Mouse (Mus musculus) megakaryocyte-erythroid progenitor cell, adult 5 weeks (primary cell): Measurements from ENCODE around the gene Usp7. TPM values are rescaled to one million over a fixed set of nuclear protein-coding genes. Genes with fewer than 3 reads are reported as not detected.

Experiments
- polyA plus RNA-seq: library from polyadenylated mRNA; stranded (reverse); fragments of >175 nt; gene quantifications from 2 replicates; pipeline ENCODE4 v1.2.3, GENCODE M21; 2012

The Usp7 gene
- polyA plus RNA-seq, result 22.1 and 29.4 TPM in 2 replicates

DNA sequence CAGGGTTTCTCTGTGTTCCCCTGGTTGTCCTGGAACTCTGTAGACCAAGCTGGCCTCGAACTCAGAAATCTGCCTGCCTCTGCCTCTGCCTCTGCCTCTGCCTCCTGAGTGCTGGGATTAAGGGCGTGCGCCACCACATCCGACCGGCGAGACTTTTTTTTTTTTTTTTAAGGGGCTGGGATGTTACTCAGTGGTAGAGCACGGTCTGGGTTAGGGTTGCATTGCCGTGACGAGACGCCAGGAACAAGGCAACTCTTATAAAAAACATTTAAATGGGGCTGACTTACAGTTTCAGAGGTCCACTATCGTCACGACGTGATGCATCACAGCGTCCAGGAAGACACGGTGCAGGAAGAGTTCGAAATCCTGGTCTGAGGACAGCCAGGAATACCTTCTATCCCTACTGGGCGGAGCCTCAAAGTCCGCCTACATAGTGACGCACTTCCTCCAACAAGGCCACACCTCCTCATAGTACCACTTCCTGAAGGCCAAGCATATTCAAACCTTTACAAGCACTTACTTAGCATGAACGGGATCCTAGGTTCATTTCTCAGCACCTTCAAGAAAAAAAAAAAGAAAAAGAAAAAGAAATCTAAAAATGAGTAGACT lies at the start of gene Usp7:
Usp7 (minus strand) TSS at position 360 of the 609 bp plus-strand sequence.

GRCm38 (mm10) chr16:8829564-8830359 lies 37.7 kb upstream of the Usp7 start, which contains the start of gene 1810013L24Rik:
Gene 1810013L24Rik, plus strand, starts transcription at chr16:8830100.

GRCm38 (mm10) chr16:8680470-8680869 lies 111.6 kb downstream of the Usp7 start, which contains the start of gene Gm5767:
Gene Gm5767, plus strand, starts transcription at chr16:8680770.

GRCm38 (mm10) chr16:8671551-8672349 lies 120.4 kb downstream of the Usp7 start, which contains the start of gene Carhsp1:
Gene Carhsp1, minus strand, starts transcription at chr16:8672155.

Other genes with a start within 250 kb of the Usp7 start
- gene Pmm2, start 154.6 kb downstream of the Usp7 start, polyA plus RNA-seq, result 22.5 and 26.0 TPM in 2 replicates
- 4.2 and 5.0 TPM in 2 replicates for gene Tmem186, start 154.6 kb downstream of the Usp7 start, polyA plus RNA-seq
- 19.1 and 20.0 TPM in 2 replicates for gene Carhsp1, start 120.2 kb downstream of the Usp7 start, polyA plus RNA-seq
- not detected in 2 replicates for gene Gm5767, start 111.5 kb downstream of the Usp7 start, polyA plus RNA-seq
- 17.0 and 26.2 TPM in 2 replicates for gene 1810013L24Rik, start 37.8 kb upstream of the Usp7 start, polyA plus RNA-seq